Mouse (Mus musculus) cerebellum, adult 9-10 months (tissue): ENCODE results near the gene Ppp4r4.
"Not testable (repeated sequence)": the region's sequence is repeated elsewhere in the genome, so short reads cannot be mapped to it uniquely, and the experiment has no call there.

ENCODE experiments used
- DNase-seq: peaks from one replicate; pipeline ENCODE4 v3.0.0; 2022

Ppp4r4 gene

DNA sequence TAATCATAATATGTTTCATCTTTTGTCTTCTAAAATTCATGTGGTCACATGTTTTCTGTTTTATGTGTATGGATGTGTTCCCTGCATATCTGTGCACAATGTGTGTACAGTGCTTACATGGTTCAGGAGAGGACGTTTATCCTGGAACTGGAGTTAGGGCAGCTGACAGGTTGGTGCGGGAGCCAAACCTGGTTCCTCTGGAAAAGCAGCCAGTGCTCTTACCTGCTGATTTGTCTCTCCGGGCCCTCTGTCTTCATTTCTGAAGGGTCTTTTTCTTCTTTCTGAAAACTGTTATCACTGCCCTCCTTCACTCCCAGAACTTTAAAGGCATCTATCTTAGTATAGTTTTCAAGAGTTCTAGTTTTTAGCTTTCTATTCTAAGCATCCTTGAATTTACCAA lies 111.7 kb downstream of the Ppp4r4 start:
- no peak for DNase-seq

DNA sequence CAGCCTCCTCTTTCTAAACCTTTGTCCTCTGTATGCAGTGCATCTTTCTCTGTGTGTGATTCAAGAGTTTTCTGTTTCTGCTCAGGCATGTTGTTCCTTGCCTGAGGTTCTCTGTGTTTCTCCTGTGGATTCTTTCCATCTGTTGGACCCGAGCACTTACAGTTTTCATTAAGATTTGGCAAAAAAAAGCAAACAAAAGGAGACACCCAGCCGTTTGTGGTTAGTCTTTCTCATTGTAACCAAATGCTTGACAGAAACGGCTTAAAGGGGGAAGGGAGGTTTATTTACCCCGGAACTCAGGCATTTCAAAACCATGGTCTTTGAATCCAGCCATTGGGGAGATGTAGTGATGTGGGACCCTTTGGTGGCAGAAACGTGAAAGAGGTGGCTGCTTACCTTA lies 112.5 kb downstream of the Ppp4r4 start:
- no peak for DNase-seq

- no peak for DNase-seq
These were observed 114.2 kb downstream of the Ppp4r4 start for GRCm38 (mm10) chr12:103646314-103646713.

DNA sequence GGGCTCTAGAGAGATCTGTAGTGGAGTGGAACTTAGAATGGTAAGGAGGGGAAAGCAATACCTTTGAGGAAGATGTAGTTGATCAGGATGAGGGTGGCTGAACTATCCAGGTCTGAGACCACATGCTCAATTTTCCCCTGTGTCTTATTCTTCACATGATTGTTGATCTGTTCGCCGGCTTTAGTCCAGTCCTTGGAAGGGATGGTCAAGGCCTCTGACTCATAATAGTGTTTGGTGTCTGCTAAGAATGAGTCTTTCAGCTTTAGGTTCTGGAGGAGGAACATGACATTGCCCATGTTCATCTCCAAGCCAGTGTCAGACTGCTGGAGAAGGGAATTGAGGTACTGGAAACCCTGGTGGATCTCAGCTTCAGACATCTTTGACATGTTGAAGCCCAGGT lies 121.8 kb downstream of the Ppp4r4 start:
- DNase-seq, result no peak

DNA sequence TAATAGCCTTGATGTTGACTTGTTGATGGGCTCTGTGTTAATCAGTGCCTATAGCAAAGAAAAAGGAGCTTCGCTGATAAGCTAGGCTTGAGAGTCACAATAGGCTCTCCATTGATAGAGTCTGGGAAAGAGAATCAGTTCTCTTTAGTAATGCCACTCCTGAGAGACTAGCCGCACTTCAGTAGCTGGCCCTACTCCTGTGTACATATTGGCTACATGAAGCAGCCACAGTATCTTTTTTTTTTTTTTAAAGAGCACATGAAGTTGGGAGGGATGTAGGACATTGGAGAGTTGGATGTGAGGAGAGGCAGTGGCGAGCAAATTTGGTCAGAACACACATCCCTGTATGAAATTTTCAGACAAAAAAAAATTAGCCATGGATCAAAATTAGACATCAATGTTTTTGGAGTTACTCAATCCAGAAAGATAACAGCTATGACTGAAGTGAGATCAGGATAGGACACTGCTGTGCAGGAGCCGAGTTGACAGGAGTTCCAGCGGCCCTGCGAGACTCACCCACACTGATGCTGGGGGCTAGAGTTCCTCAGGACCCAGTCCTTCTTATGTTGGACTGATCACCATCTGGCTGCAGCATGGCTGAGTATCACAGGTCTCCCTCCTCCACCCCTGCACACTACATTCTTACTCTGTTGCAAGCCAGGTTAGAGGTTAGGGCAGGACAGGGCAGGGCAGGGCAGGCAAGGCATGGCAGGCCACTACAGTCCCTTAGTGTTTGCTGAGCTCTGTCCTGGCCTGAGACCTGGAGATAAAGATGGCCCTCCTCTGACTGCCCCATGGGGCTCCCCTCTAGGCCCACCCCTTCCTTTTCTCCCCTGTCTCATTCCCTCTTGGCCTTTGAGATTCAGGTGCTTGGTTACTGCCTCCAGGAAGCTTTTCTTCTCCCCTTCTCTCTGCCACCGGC lies 123.3 kb downstream of the Ppp4r4 start:
- DNase-seq, result no peak

DNA sequence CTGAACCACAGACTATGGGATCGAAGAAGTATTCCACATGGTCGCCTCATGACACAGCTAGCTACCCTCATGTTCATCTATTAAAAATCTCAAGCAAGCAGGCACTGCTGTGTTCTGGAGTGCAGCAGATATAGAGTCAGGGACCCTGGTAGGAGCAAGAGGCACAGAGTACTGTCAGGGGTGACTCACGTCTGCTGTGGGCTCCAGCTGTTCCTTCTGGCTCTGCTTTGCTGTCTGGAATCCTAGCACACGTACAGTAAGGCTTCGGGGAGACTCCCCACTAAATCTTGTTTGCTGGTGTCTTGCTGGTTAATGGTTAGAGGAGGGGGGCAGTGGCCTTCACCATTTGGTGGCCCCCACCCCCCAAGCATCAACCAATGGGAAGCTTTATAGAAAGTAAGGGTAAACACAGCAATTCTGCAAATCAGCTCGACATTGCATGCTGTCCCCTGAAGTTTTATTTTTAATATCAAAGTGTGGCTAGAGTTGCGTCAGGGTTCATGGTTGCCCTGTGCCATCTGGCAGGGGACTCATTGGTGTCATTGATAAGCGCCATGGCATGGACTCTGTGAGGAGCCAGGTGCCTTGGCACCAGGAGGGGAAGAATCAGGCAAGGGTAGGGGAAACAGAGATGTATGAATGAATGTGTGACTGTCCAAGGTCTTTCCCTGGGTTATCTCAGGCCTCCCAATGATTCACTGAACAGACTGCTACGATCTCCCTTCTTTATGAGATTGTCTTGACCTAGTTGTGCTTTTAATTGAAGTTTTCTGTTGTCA lies 125.0 kb downstream of the Ppp4r4 start, which contains the start of gene Serpina6:
Gene Serpina6, minus strand, starts transcription at position 365 of the 779 bp plus-strand sequence.
- DNase-seq, result no peak

GRCm38 (mm10) chr12:103657991-103658390 lies 125.9 kb downstream of the Ppp4r4 start:
- DNase-seq, result no peak

DNA sequence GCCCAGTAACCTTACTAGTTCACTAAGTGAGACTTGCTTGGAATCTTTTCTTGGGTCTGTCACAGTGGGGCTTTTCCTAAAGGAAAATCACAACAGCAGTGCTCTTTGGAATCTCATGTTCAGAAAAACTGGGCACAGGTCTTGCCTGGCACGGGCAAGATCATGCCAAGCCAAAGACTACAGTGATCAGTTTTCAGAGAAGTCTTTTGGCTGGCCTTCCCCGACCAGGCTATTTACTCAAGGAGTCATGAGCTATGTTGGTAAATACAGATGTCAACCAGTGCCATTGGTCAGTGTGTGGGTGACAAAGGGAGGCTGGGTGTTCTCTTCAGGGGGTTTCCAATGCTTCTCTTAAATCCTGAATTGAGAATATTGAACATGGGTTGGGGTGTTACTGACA lies 127.1 kb downstream of the Ppp4r4 start:
- DNase-seq, result no peak

GRCm38 (mm10) chr12:103660076-103660475 lies 128.0 kb downstream of the Ppp4r4 start:
- DNase-seq, result no peak

DNA sequence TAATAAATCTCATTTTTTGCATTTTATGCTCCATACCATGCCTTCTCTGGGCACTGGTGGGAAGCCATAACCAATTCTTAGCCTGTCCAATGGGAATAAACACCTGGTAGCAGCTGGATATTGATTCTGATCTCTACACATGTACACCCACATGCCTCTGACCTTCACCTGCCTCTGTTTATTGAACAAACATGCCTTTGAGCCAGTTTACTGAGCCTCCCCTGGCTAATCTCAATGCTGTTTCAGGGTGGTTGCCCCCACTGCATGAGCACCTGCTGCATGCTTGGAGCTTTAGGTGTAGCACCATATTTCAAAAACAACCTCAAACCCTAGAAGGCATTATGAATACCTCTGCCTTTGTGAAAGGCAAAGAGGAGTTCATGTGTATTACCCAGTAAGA lies 130.0 kb downstream of the Ppp4r4 start:
- not testable (repeated sequence) for DNase-seq
